Mouse (Mus musculus) urinary bladder, postnatal 36 days (tissue): Measurements from ENCODE around the gene Kmt5c.

Experiments
- DNase-seq, 2 experiments: peaks; one replicate each; pipeline ENCODE4 v3.0.0; 2022; ENCODE audit warnings: low spot score in 2 of 2, mixed read lengths in 1 of 2

The Kmt5c gene

DNA sequence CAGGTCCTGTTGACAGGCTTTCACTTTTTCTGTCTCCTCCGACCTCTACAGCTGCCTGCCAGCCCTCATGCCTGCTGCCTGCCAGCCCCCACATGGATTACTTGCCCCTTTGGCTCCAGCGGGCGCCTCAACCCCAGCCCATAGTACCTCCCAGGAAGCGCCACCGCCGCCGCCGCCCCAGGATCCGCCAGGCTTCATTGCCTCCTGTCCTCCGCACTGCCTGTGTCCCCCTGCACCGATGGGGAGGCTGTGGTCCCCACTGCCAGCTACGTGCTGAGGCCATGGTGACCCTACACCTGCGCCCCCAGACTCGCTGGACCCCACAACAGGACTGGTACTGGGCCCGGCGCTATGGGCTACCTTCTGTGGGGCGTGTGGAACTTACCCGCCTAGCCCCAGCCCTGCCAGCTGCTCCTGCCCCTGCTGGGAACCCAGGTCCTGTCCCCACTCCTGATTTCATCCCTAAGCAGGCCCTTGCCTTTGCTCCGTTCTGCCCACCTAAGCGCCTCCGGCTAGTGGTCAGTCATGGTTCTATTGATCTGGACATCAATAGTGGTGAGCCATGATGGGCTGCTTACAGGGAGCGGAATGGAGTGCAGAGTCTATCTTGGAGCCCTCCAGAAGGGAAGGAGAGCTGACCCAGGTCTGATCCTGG, 6.5 kb downstream of the Kmt5c start:
- no peak for DNase-seq

DNA sequence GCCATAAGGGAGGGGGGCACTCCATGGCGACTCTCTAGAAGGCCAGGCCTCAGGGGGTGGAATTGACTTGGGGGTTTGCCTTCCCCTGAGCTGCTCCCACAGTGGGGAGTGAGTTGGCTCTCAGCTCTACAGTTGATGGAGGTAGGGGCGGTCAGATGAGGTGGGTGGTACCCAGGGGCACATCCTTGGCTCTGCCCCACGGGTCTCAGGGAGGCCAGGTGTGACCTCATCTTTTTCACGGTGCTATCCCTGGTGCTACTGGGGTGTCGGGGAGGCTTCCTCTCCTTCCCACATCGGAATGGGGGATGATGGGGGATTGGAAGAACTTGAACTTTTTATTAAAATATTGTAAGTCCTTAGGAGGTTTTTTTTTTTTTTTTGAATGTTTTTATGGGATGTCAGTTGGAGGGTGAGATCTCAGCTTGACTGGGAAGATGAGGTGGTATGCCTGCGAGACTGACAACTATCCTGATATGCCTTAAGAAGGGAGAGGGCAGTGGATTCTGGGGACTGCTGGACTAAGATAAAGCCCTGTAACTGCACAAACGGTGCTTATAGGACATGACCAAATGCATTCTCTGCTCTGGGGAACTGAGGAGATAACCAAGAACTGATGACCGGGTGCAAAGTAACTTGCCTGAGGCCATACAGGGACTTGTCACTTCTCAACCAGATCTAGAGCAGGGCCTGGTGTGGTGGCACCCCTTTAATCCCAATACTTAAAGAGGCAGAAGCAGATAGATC, 7.4 kb downstream of the Kmt5c start:
- DNase-seq, result no peak

DNA sequence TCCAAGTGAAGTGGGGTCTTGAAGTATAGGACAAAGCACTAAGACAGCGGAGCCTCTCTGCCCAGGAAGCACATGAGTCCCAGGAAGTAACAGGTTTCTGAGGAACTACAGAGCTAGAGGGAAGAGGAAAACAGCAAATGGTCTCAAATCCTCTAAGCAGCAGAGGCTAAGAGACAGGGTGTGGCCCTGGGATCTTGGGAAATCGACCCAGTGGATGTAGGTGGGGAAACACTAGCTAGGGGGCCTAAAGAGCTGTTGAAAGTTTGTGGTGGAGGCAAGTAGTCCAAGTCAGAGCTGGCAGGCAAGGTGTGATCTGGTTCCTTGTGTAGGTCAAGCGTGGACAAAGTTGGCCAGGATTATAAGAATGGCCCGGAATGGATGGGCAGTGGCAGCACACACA, 8.4 kb downstream of the Kmt5c start:
- no peak for DNase-seq

GRCm38 (mm10) chr7:4749169-4749568, 9.3 kb downstream of the Kmt5c start:
- DNase-seq, result no peak

DNA sequence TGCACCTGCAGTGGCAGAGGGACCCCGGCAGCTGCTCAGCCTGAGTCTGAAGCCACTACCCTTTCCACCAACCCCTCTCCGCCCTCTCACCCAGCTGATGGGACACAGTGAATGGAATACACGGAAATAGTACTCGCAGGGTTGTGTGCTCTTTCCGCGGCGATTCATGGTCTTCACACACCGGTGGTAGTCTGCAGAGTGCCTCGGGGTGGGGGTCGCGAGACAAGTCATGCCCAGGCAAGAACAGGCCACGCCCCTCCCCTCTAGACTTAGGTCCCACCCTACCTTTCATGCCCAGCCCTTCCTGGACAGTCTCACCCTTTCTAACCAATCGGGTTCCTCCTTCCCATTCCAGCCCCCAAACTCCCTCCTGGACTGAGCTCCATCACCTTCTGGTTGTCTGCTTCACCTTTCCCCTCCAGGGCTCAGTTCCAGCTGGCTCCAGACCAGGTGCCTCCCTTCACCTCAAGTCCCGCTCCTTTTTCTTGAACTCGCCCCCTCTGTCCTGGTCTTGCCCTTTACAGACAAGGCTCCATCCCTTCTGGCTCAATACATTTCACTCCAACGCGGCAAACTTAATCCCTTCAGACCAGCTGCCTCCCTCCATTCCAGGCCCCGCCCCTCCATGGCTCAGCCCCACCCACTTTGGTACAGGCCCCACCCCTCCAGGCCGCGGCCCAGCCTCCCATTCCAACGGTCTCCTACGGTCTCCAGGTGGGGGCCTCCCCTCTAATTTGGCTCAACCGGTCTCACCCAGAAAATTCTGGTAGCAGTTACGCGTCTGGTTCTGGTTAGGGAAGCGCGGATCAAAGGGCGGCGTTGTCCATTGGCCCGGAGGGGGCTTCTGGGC, 12.3 kb downstream of the Kmt5c start:
- DNase-seq, result peak; percentile 26 to 34

DNA sequence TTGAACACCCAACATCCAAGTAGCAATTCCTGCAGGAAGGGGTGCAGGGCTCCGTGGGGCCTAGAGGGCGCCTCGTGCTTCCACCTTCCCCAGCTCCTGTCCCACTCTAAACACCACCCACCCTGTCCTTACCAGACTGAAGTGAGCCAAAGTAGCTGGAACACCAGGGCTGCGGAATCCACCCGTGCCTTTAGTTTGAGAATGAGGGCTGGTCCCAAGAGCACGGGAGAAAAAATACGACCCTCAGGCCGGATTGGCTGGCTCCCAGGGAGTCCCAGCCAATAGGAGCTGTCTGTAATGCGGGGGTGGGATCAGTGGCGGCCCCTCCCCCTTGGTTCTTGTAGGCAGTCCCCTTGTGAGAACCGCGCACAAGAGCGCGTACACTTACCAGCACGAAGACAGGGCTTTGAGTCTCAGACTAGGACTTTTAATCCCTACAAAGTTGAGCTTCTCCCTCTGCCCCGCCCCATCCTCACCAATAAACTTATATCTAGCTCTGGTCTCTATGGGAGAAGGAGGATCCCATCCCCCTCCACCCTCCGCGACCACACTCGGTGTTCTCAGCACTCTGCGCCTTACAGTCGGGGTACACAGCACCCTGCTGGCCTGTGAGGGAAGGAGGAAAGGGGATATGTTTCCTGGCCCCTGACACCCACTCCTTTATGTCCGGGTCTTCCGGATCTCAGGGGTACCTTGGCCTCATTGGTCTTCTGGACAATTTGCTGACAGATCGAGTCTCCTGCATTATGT, 13.1 kb downstream of the Kmt5c start, which contains the start of gene Cox6b2:
Gene Cox6b2, minus strand, starts transcription at position 274 of the 750 bp plus-strand sequence.
- peak; percentile 57 to 75 for DNase-seq

- no peak for DNase-seq
Observed at GRCm38 (mm10) chr7:4759670-4760069, 19.8 kb downstream of the Kmt5c start.

DNA sequence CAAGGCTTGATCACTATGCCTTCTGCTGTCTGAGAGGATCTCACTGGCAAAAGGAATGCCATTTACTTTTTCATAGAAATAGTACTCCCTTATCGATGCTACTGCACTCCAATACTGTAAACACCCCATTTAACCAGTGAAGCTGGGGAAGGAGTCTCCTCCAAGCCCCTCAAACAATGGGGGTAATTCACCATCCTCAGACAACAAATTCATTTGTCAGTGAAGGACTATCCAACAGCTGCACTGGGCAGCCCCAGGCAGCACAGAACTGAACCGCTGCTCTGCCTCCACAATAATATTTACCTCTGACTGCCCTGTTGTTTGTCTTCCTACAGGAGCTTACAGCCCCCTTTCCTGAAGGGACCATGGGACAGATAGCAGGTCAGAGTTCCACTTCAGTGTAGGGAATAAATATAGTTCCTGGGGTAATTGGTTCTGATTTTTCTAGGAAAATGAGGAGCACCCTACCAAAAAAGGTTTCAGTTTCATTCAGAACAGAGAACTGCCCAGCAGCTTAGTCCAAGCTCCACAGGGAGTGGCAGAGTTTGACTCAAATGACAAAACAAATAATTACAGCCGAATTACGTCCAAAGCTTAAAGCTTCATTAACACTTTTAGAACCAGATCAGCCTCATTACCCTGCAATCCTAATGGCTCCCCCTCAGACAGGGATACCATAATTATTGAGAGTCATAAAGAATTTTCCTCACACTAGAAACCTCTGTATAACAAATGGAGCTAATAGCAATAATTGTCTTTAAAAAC, 25.2 kb downstream of the Kmt5c start:
- no peak for DNase-seq

DNA sequence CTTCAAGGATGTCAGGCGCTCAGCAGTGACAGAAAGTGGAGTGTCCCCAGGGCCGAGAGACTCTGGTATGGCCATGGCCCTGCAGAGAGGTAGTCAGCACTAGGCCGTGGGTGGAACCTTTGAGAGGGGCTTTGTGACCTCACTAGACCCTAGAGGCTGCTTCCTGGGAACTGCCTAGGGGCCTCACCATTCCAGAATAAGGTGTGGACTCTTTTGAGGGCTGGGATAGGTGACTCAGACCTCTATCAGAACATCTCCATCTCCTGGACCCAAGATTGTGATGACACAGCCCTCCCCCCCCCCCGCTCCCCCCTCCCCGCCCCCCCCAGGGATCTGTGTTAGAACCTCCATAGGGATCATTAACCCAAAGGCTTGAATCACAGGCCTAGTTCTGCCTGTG, 31.3 kb downstream of the Kmt5c start, which contains the start of gene Fam71e2:
Gene Fam71e2, minus strand, starts transcription at position 101 of the 400 bp plus-strand sequence.
- no peak for DNase-seq

- DNase-seq, result no peak
Observed at GRCm38 (mm10) chr7:4776131-4776530, 36.2 kb downstream of the Kmt5c start.

GRCm38 (mm10) chr7:4776861-4777830, 37.2 kb downstream of the Kmt5c start:
- DNase-seq, result peak in 1 of 2 experiments; percentile 57

DNA sequence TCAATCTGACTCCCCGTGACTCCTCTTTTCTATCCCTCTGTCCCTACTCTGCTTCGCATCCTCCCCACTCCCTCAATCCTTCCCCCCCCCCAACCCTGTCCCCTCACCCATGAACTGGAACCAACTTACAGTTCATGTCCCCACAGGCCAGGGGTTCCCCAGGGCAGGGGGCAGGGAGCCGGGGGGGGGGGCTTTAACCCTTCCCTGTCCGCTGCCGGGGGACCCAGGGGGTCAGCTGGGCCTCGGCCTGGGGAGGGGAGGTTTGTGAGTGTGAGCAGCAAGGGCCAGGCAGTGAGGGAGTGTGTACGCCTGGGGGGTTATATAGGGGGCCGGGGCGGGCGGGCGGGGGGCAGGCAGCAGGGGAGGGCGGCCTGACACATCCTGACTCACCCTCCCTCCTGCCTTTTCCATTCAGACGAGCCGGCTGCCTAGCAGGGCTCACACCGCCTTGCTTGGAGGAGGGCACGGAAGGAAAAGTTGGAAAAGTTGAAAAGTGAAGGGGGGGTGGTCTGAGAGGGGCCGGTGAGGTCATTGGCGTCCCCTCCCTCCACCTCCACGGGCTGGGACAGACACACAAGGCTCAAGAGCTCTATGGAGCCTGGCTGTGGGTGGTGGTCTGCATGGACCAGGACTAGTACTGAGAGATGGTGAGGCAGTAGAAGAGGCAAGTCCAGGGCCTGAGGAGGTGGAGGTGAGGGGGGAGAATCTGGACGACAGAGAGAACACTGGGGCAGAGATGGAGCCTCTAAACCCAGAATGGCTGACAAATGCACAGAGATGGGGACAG, 38.1 kb downstream of the Kmt5c start:
- DNase-seq, result no peak

DNA sequence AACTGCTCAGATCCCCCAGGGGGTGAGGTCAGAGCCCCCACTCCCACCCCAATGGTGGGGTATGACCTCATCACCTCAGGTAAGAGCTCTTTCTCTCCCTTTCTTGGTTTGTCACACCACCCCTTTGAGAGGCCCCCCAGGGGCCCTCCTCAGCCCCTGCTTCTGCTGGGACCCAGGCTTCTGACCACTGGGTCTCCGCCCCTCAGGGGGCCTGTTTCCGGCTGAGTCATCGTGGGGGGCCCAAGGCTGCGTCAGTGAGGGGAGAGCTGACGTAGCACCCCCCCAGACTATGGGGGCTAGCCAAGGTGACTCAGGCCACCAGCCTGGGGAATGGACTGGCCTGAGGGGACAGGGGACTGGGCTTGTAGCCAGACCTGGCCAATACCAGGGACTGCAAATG, 40.0 kb downstream of the Kmt5c start:
- DNase-seq, result no peak

DNA sequence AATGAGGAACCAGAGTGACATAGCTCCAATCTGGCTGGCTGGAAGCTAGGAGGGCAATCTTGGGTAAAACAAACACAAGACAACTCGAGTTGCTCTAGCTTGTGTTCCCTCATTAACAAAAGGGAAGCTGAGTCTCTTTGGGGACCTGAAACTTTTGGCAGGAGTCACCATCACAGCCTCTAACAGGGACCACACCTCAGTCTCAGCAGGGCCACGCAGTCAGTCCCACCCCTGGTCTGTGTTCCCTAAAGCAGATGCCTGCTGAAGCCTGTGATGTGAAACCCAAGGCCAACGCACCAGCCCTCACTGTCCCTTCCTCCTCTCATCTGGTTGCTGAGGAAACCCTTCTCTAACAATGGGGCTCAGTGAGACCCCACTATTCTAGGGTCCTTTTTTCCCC, 42.2 kb downstream of the Kmt5c start:
- no peak for DNase-seq

- no peak for DNase-seq
Observed at GRCm38 (mm10) chr7:4782759-4783158, 42.8 kb downstream of the Kmt5c start, which contains the start of the genes Il11 and Tmem190. Gene Il11 (minus strand): TSS chr7:4782859. Gene Tmem190 (plus strand): TSS chr7:4782937.

GRCm38 (mm10) chr7:4783667-4784268, 43.9 kb downstream of the Kmt5c start:
- DNase-seq, result no peak

DNA sequence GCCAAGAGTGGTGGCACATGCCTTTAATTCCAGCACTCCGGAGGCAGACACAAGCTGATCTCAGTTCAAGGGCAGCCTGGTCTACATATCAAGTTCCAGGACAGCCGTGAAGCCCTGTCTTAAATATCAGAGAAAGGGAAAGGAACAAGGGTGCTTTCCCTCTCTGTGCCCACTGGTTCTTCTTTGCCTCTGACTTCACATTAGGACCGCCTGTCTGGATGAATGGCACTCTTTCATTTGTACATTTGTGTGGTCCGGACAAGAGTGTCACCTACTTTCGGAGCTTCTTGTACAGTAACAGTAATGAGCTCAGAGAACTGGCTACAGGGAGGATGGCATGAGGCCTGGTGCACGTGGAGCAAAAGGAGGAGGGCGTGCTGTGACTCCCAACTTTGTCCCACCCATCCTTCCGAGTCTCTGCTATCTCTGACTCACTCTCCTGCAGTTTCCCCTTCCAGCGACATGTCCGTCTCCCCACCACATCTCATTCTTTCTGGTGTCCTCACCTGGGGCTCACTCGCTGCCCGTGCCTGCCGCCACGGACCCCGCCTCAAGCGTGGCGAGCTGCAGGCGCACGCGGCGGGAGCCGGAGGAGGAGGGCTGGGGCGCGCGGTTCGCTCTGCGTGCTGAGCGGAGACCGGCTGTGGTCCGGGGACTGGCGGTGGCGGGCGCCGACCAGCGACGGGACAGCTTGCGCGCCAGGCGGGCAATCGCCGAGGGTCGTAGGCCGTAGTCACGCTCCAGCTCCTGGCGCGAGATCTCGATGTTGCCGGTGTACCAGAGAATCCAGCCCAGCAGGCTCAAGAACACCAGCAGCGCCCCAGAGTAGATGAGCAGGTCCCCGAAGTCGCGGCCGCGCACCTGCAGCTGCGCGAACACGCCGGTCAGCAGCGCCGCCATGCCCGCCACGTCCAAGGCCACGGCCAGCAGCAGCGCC, 48.9 kb downstream of the Kmt5c start:
- DNase-seq, result peak; percentile 50 to 59
